Mouse (Mus musculus) ES-Bruce4 (cell line): ENCODE results near the gene Ppp2r5c.

Experiments
- CTCF ChIP-seq: IDR thresholded peaks from one replicate; pipeline ENCODE4 v1.8.1; 2011; ENCODE audit warnings: low read depth, low read length
- EP300 ChIP-seq: IDR thresholded peaks from 2 replicates; pipeline ENCODE4 v1.6.1; 2011; ENCODE audit warnings: low read depth, low read length; ENCODE audit not compliant: insufficient read depth
- POLR2A ChIP-seq: IDR thresholded peaks from one replicate; pipeline ENCODE4 v1.8.1; 2011; ENCODE audit warnings: low read length; ENCODE audit not compliant: insufficient read depth

DNA sequence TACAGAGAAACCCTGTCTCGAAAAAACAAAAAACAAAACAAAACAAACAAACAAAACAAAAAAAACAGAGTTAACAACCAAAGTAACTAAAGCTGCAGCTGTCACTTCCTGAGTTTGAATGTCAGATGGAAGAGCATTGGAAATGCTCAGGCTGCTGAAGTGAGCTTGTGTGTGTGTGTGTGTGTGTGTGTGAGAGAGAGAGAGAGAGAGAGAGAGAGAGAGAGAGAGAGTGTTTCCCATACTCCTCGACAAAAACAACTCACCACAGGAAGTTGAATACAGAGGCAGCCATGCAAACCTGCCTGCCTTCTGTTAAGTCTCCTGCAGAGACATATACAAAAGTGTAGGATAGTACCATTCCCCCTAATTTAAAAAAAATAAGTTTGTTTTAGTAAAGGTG is 47.9 kb downstream of the Ppp2r5c start:
- TF ChIP-seq CTCF (no peak), POLR2A (no peak), EP300 (no peak)
